Mouse (Mus musculus) left cerebral cortex, adult 6 months (tissue): ENCODE data around the gene Wnt1. TPM values are rescaled to one million over a fixed set of nuclear protein-coding genes. Genes with fewer than 3 reads are reported as not detected.

ENCODE experiments used
- long read RNA-seq, 2 experiments: library from polyadenylated mRNA; unstranded; transcript quantifications; one replicate each; pipeline ENCODE4 v2.0.0; 2019 to 2020
- polyA plus RNA-seq: library from polyadenylated mRNA; unstranded; fragments of <200 nt; fragmentation: Nextera tagmentation; gene quantifications from 2 replicates; pipeline ENCODE4 v1.2.3, GENCODE M21; 2021

The Wnt1 gene
- 0.93 and 1.6 TPM in 2 replicates for polyA plus RNA-seq
- long read RNA-seq, experiment 1, partial matches to known transcripts, result 0 of 16 reads
- long read RNA-seq, experiment 1, other reads (novel, unspliced or antisense), result 16 of 16 reads
- long read RNA-seq, experiment 2, partial matches to known transcripts, result 0 of 5 reads
- long read RNA-seq, experiment 2, other reads (novel, unspliced or antisense), result 5 of 5 reads

GRCm38 (mm10) chr15:98789661-98790535 lies at the start of gene Wnt1:
Wnt1 (plus strand) TSS chr15:98789857.

GRCm38 (mm10) chr15:98762670-98763529 lies 26.8 kb upstream of the Wnt1 start, which contains the start of gene Arf3:
Arf3 (minus strand) TSS chr15:98763214.

GRCm38 (mm10) chr15:98777762-98778161 lies 11.9 kb upstream of the Wnt1 start, which contains the start of gene Wnt10b:
Wnt10b (minus strand) TSS chr15:98778150.

GRCm38 (mm10) chr15:98809390-98809789 lies 19.7 kb downstream of the Wnt1 start, which contains the start of gene Ddn:
Ddn (minus strand) TSS chr15:98809490.

GRCm38 (mm10) chr15:98830736-98831683 lies 41.4 kb downstream of the Wnt1 start, which contains the start of gene Prkag1:
Prkag1 (minus strand) TSS chr15:98831521.

Other genes starting within 250 kb of the Wnt1 start
- 21.6 and 24.3 TPM in 2 replicates for gene Ccnt1, start 218.9 kb upstream of the Wnt1 start, polyA plus RNA-seq
- gene 4930415O20Rik, start 218.9 kb upstream of the Wnt1 start, polyA plus RNA-seq, result not detected in 2 replicates
- 2.3 and 3.5 TPM in 2 replicates for gene Adcy6, start 179.8 kb upstream of the Wnt1 start, polyA plus RNA-seq
- gene Cacnb3, start 159.0 kb upstream of the Wnt1 start, polyA plus RNA-seq, result 69.9 and 113 TPM in 2 replicates
- 21.4 and 22.1 TPM in 2 replicates for gene Ddx23, start 127.0 kb upstream of the Wnt1 start, polyA plus RNA-seq
- 18.2 and 20.5 TPM in 2 replicates for gene Rnd1, start 112.4 kb upstream of the Wnt1 start, polyA plus RNA-seq
- 8.6 and 9.4 TPM in 2 replicates for gene Ccdc65, start 81.7 kb upstream of the Wnt1 start, polyA plus RNA-seq
- 3.7 and 4.3 TPM in 2 replicates for gene Fkbp11, start 61.7 kb upstream of the Wnt1 start, polyA plus RNA-seq
- gene Arf3, start 26.6 kb upstream of the Wnt1 start, polyA plus RNA-seq, result 83.7 and 260 TPM in 2 replicates
- gene Wnt10b, start 11.7 kb upstream of the Wnt1 start, polyA plus RNA-seq, result 0.10 TPM in 1 of 2 replicates, not detected in the other
- 59.9 and 75.6 TPM in 2 replicates for gene Ddn, start 19.6 kb downstream of the Wnt1 start, polyA plus RNA-seq
- gene Prkag1, start 41.7 kb downstream of the Wnt1 start, polyA plus RNA-seq, result 67.4 and 70.2 TPM in 2 replicates
- gene Kmt2d, start 81.3 kb downstream of the Wnt1 start, polyA plus RNA-seq, result 9.8 and 13.0 TPM in 2 replicates
- gene Rhebl1, start 104.7 kb downstream of the Wnt1 start, polyA plus RNA-seq, result 9.0 and 9.2 TPM in 2 replicates
- gene Dhh, start 108.7 kb downstream of the Wnt1 start, polyA plus RNA-seq, result 0.10 and 0.11 TPM in 2 replicates
- 1.4 and 1.8 TPM in 2 replicates for gene Lmbr1l, start 128.4 kb downstream of the Wnt1 start, polyA plus RNA-seq
- 1,314 and 1,433 TPM in 2 replicates for gene Tuba1b, start 144.7 kb downstream of the Wnt1 start, polyA plus RNA-seq
- not detected in 2 replicates for gene Gm49450, start 163.7 kb downstream of the Wnt1 start, polyA plus RNA-seq
- 2,725 and 3,450 TPM in 2 replicates for gene Tuba1a, start 163.8 kb downstream of the Wnt1 start, polyA plus RNA-seq
- 2.0 and 2.2 TPM in 2 replicates for gene Tuba1c, start 240.0 kb downstream of the Wnt1 start, polyA plus RNA-seq